Mouse (Mus musculus): ENCODE data around the gene D2hgdh. TPM values are rescaled to one million over a fixed set of nuclear protein-coding genes. Genes with fewer than 3 reads are reported as not detected.
"Not testable (repeated sequence)": the region's sequence is repeated elsewhere in the genome, so short reads cannot be mapped to it uniquely, and the experiment has no call there.

D2hgdh gene
- polyA plus RNA-seq, 1 experiment from 2014 or later = 16.1 TPM

- not testable (repeated sequence) for H3K27ac ChIP-seq (replicated peaks); H3K9me3 ChIP-seq; H3K27me3 ChIP-seq; H3K9ac ChIP-seq (replicated peaks); H3K4me1 ChIP-seq; H3K4me2 ChIP-seq (replicated peaks); H3K36me3 ChIP-seq; H3K4me3 ChIP-seq; ATAC-seq (replicated peaks)
- no CpG with 5 or more reads among the region's 11 CpGs for WGBS
These were observed 57.1 kb downstream of the D2hgdh start for GRCm38 (mm10) chr1:93881778-93882177.

- not testable (repeated sequence) for H3K4me2 ChIP-seq (replicated peaks); H3K27ac ChIP-seq (replicated peaks); ATAC-seq (replicated peaks); H3K27me3 ChIP-seq; H3K4me1 ChIP-seq; H3K9me3 ChIP-seq; H3K36me3 ChIP-seq; H3K9ac ChIP-seq (replicated peaks); H3K4me3 ChIP-seq
- WGBS = 27% methylated on average over 1 of the region's 1 CpGs
These were observed 66.2 kb downstream of the D2hgdh start for GRCm38 (mm10) chr1:93890936-93891335.

DNA sequence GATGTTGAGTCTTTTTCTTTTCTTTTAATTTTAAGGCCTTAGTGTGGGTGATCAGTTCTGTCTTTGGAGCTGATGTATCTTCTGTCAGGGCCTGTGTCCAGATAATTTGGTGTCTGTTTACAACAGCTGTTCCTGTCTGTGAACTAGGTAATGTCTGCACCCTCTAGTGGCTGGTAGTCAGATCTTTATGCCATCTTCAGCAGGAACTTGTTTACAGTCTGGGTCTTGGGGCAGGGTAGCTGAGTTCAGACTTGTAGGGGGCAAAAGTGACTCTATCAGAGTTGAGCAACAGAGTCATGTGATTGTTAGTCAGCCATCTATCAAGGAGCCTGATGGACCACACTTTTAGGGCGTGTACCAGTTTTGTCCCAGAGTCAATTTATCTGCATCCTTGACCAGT lies 72.7 kb downstream of the D2hgdh start:
- H3K4me2 ChIP-seq (replicated peaks); H3K4me3 ChIP-seq; H3K4me1 ChIP-seq; H3K27ac ChIP-seq (replicated peaks); H3K9me3 ChIP-seq; H3K36me3 ChIP-seq; H3K27me3 ChIP-seq; H3K9ac ChIP-seq (replicated peaks); ATAC-seq (replicated peaks): not testable (repeated sequence)
- WGBS = no CpG with 5 or more reads among the region's 1 CpGs

DNA sequence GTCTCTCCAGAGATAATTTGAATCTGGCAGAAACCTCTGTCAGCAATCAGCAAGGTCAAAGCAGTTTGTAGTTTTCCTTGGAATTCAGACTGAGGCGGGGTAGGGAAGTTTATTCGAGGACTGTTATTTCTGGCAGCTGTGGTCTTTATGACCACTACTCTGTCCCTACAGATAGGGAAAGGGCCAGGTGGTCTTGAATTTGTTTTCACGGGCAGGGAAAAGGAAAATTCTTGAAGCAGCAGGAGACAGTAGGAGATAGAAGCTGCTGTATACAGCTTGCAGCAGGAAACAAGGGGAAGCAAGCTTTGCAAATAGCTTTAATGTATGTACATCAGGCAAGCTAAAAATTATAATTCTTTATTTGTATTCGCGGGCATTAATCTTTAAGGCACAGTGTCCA lies 76.6 kb downstream of the D2hgdh start:
- WGBS = 92% methylated on average over 3 of the region's 5 CpGs
- H3K4me3 ChIP-seq; H3K9me3 ChIP-seq; ATAC-seq (replicated peaks); H3K4me2 ChIP-seq (replicated peaks); H3K36me3 ChIP-seq; H3K4me1 ChIP-seq; H3K27me3 ChIP-seq; H3K27ac ChIP-seq (replicated peaks); H3K9ac ChIP-seq (replicated peaks): not testable (repeated sequence)

Other genes starting within 250 kb of the D2hgdh start
- 297 and 299 TPM in 2 replicates for gene Stk25, start 166.2 kb upstream of the D2hgdh start, polyA plus RNA-seq (2015; fragmentation: Nextera tagmentation; extraction: Ambion mirVana)
- gene Bok, start 139.2 kb upstream of the D2hgdh start, polyA plus RNA-seq (2015; fragmentation: Nextera tagmentation; extraction: Ambion mirVana) = 95.8 and 96.3 TPM in 2 replicates
- 104 and 106 TPM in 2 replicates for gene Atg4b, start 73.4 kb upstream of the D2hgdh start, polyA plus RNA-seq (2015; fragmentation: Nextera tagmentation; extraction: Ambion mirVana)
- gene Thap4, start 70.0 kb upstream of the D2hgdh start, polyA plus RNA-seq (2015; fragmentation: Nextera tagmentation; extraction: Ambion mirVana) = 43.1 and 47.4 TPM in 2 replicates
- gene Dtymk, start 23.0 kb upstream of the D2hgdh start, polyA plus RNA-seq (2015; fragmentation: Nextera tagmentation; extraction: Ambion mirVana) = 183 and 192 TPM in 2 replicates
- gene Ing5, start 20.9 kb upstream of the D2hgdh start, polyA plus RNA-seq (2015; fragmentation: Nextera tagmentation; extraction: Ambion mirVana) = 10.7 and 11.4 TPM in 2 replicates
- not detected in 2 replicates for gene Gal3st2, start 36.4 kb downstream of the D2hgdh start, polyA plus RNA-seq (2015; fragmentation: Nextera tagmentation; extraction: Ambion mirVana)
- not detected in 2 replicates for gene Gal3st2b, start 93.4 kb downstream of the D2hgdh start, polyA plus RNA-seq (2015; fragmentation: Nextera tagmentation; extraction: Ambion mirVana)
- gene Gal3st2c, start 165.6 kb downstream of the D2hgdh start, polyA plus RNA-seq (2015; fragmentation: Nextera tagmentation; extraction: Ambion mirVana) = not detected in 2 replicates
- gene Neu4, start 195.5 kb downstream of the D2hgdh start, polyA plus RNA-seq (2015; fragmentation: Nextera tagmentation; extraction: Ambion mirVana) = not detected in 2 replicates
- gene Pdcd1, start 227.6 kb downstream of the D2hgdh start, polyA plus RNA-seq (2015; fragmentation: Nextera tagmentation; extraction: Ambion mirVana) = not detected in 2 replicates

Data from forebrain, embryonic 15.5 days (tissue).